Mouse (Mus musculus) cerebellum, adult 8-10 months (tissue): ENCODE measurements at regions not wholly inside any gene's neighbourhood (a gene's known extent, or its start where the extent isn't known, plus 50 kb on each side); places are given as distances from the start of the nearest gene placed in this dataset.

Experiments used
- DNase-seq: peaks from one replicate; pipeline ENCODE4 v3.0.0; 2022

GRCm38 (mm10) chr15:64434502-64434901, 374.2 kb upstream of the Fam49b start:
- no peak for DNase-seq

DNA sequence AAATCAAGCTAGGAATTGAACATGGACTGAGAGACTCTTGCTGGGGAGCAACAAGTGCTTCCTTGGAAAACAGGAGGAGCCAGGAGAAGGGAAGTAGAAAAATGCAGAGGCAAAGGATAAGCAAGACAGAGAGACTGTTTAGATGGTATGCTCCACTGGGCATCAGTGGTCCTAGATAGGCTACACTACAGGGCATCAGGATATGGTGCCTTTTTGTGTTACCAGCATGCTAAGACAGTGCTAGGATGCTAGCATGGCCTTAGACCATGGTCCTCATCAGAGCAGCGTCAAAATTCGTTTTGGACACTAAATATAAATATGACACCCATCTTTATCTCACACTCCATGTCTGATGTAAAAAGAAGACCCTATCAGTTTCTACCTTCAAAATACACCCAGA, 374.6 kb upstream of the Fam49b start:
- no peak for DNase-seq

DNA sequence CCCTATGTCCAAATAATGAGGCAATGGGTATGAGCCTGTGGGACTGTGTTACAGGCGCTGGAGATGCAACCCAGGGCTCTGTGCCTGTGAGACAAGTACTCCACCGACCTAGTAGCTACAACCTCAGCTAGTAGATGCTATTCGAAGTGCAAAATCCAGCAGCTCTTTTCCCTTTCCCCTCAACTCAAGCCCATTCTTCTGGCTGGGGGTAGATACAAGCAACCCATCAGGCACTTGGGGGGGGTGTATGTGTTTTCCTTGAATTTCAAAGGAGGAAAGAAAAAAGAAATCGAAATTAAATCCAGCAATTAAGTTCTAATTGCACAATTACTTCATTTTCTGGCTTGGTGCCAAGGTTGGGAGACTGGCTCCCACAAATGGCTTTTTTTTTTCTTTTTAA, 372.4 kb upstream of the Gm21798 start:
- no peak for DNase-seq

GRCm38 (mm10) chr15:64446411-64447072, 371.0 kb upstream of the Gm21798 start:
- DNase-seq, result no peak

- no peak for DNase-seq
These were observed 370.1 kb upstream of the Gm21798 start for GRCm38 (mm10) chr15:64447239-64447952.

DNA sequence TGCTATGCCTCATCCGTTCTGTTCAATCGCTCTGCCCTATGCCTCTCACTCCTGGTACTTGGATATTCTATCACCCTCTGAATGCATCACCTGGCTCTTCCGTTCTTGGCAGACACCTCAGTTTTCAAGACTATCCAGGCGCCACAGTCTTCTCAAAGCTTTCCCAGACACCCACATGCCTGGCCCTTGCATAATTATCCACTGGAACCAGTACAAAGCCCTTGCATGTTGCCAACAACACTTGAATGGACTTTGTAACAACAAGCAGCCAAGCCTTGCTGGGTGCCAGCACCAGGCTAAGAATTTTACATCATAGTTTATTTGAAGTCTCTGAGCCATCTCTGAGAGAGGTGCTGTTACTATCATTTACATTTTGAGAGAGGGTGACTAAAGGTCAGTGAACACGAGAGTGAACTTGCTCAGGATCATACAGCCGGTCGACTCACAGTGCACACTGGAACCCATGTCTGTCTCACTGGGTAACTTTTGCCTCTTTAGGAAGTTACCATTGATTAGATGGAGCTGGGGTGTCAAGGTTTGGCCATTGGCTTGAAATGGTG, 368.8 kb upstream of the Gm21798 start:
- DNase-seq, result no peak

DNA sequence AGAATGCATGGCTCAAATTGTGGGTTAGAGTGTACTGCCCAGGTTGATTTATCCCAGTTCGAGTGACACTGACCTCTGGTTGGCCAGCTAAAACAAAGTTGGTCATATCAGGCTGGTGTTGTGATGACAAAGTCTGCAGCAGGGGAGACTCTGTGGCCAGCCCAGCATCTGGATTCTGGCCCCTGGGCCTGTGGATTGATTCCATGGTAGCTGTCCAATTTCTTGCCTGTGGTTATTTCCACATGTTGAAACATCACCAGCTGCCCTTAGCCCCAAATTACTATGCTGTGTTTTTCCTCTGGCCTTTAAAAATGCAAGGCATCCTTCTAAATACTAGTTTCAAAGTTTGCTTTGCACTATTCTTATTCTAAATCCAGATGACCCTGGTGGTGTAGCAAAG, 346.8 kb upstream of the Gm21798 start:
- DNase-seq, result no peak

GRCm38 (mm10) chr15:64471597-64471996, 345.9 kb upstream of the Gm21798 start:
- DNase-seq, result no peak

DNA sequence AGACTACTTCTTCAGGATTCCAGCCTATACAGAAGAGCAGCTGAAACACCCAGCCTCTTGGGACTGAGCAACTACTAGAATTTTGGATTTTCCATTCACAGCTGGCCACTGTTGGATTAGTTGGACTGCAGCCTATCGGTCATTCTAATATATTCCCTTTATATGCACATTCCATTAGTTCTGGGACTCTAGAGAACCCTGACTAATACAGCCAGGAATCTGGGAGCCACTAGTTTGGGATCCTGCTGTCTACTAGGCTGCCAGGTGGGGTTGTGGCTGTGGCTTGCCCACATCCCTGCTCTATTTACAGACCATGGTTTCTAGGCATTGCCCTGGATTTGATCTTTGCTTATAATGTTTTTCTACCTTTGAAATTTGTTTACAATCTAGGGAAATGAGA, 343.3 kb upstream of the Gm21798 start:
- DNase-seq, result no peak

GRCm38 (mm10) chr15:64477131-64477530, 340.4 kb upstream of the Gm21798 start:
- DNase-seq, result no peak

DNA sequence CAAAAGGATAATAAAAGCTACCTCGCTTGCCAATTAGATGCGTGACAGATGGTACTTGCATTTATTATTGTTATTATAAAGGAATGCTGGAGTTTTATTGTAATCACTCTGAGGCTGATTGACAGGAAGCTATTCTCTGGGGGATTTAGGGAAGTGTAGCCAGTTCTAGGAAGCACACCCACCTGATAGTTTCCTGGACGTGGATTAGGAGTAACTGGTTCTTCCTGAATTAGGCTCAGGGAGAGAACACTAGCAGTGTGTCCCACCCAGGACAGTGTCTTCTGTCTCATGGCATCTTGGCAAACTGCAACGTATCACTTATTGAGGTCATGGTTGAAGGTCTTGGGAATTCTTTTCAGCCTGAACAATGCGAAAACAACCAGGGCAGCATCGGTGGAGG, 336.9 kb upstream of the Gm21798 start:
- DNase-seq, result no peak

DNA sequence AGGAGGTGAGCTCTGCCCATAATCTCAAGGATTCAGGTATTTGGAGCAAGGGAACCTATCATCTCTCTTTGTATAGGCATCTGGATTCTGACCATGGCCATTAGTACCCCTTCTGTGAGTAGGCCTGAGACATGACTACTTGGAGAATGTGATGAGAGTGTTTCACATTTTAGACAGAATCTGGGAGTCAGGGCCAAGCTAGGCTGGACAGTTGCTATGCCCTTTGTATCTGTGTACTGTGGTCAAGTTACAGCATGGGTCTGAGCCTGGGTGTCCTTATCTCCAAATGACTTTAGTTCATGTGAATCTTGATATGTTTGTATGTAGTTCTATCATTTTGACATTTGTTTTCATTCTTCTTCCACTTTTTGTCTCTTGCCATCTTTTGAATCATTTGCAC, 336.3 kb upstream of the Gm21798 start:
- DNase-seq, result no peak

DNA sequence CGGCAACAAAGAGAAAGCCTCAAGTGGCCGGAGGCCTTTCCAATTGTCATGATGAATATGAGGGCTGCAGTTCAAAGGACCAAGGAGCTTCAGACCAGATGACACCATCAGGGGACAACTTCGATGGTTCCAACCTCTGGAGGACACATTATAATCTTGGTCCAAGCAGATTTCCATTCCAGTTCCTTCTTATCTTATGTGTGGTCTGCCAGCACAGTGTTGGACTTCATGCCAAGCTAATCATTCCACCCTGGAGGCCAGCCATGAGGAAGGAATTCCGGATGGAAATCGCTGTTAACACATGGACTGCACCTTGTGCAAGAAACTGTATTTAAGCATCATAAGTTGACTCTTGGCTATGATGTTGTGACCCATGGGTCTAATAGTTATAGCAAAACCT, 334.5 kb upstream of the Gm21798 start:
- DNase-seq, result no peak

- DNase-seq, result no peak
These were observed 329.7 kb upstream of the Gm21798 start for GRCm38 (mm10) chr15:64487801-64488200.

- DNase-seq, result no peak
These were observed 316.7 kb upstream of the Gm21798 start for GRCm38 (mm10) chr15:64500783-64501182.

DNA sequence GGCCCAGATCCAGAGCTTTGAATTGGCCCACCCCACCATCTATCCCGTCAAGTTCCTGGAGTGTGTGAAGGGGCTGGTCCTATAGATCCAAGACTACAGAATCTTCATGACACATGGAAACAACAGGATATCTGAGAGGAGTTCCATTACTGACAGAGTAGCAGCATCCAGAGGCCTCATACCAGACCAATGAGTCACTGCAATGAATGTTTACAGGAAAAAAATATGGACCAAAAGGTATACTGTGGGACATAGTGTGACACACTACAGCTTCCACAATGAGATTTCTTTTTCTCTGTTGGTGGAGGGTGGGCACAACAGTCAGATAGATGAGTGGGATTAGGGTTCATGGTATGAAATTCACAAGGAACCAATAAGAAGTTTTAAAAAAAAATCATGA, 316.0 kb upstream of the Gm21798 start:
- no peak for DNase-seq

DNA sequence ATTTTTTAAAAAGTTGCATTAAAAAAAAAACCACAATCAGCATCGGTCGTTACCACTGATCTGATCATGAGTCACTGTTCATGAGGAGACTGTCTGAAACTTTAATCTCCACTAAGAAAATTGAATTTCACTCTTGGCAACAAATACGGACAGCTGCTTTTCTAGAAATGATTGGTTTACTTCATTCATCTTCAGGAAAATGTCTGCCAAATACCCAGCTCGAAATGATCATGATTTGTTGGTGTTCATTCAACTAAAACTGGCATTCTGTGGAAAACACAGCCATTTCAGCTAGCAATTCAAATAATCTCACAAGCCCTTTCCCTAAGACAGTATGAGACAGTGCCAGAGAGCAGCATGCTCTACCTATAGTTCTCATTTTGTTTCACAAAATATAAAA, 312.7 kb upstream of the Gm21798 start:
- no peak for DNase-seq

GRCm38 (mm10) chr15:64510649-64511048, 306.8 kb upstream of the Gm21798 start:
- DNase-seq, result no peak

GRCm38 (mm10) chr15:64511176-64511575, 306.3 kb upstream of the Gm21798 start:
- DNase-seq, result no peak

GRCm38 (mm10) chr15:64512615-64513014, 304.9 kb upstream of the Gm21798 start:
- no peak for DNase-seq

GRCm38 (mm10) chr15:64513501-64514097, 303.9 kb upstream of the Gm21798 start:
- no peak for DNase-seq

DNA sequence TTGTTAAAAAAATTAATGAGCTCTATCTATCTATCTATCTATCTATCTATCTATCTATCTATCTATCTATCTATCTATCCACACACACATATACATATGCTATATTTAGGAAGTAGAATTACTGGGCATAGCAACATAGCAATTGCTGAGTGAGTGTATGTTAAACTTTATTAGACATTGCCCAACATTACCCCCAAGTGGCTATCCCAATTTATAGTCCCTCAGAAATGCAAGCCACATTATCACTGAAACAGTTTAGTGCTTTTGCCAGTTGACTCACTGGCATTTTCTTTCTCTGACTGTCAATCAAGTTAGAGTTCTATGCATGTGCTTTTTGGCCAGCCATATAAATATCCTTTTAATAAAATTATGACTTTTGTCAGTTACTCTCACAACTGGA, 302.3 kb upstream of the Gm21798 start:
- DNase-seq, result no peak

DNA sequence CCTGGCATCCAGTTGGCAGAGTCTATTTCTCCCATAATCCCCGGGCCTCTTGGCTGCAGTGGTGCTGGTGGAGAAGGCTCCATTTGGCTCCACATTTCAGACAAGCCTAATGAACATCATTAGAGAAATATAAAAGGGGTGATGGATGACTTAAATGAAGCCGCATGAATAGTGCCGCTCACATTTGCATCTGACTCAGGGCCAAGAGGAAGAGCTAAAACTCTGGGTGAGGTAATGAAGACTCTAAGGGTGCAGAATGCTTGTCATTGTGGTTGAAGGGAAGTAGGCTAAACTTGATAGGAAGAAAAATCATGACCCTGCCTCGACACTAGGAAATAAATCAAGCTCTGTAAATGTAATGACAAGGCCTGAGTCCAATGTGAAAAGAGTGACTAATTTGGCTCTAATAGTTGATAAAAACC, 298.3 kb upstream of the Gm21798 start:
- no peak for DNase-seq

DNA sequence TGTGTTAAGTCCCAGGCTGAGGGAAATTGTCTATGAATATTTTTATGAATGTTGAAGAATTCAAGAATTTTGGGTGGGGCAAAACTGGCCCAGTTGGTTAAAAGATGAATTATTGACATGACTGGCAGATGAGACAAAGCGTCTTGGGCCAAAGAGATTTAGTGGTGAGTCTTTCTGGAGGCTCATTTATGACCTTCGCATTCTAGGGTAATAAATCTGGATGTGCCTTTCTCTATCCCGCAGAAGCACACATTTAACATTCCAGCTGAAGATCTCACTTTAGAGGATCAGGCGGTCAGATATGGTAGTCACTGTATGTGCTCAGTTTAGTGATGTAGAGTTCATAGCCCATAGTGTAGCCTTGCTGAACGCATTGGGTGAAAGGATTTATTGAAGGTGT, 296.9 kb upstream of the Gm21798 start:
- no peak for DNase-seq
